Mouse (Mus musculus) mesoderm, embryonic 11.5 days (tissue): ENCODE data around the gene Lefty2.
A peak's percentile ranks its signal among the peaks of the same experiment; 100 is the strongest.
"Not testable (repeated sequence)": the region's sequence is repeated elsewhere in the genome, so short reads cannot be mapped to it uniquely, and the experiment has no call there.

Experiments used
- DNase-seq: peaks from one replicate; pipeline ENCODE4 v3.0.0-alpha.2; 2012; ENCODE audit warnings: low read depth, low spot score

Lefty2 gene

GRCm38 (mm10) chr1:180933659-180934058 lies 40.8 kb downstream of the Lefty2 start:
- no peak for DNase-seq

DNA sequence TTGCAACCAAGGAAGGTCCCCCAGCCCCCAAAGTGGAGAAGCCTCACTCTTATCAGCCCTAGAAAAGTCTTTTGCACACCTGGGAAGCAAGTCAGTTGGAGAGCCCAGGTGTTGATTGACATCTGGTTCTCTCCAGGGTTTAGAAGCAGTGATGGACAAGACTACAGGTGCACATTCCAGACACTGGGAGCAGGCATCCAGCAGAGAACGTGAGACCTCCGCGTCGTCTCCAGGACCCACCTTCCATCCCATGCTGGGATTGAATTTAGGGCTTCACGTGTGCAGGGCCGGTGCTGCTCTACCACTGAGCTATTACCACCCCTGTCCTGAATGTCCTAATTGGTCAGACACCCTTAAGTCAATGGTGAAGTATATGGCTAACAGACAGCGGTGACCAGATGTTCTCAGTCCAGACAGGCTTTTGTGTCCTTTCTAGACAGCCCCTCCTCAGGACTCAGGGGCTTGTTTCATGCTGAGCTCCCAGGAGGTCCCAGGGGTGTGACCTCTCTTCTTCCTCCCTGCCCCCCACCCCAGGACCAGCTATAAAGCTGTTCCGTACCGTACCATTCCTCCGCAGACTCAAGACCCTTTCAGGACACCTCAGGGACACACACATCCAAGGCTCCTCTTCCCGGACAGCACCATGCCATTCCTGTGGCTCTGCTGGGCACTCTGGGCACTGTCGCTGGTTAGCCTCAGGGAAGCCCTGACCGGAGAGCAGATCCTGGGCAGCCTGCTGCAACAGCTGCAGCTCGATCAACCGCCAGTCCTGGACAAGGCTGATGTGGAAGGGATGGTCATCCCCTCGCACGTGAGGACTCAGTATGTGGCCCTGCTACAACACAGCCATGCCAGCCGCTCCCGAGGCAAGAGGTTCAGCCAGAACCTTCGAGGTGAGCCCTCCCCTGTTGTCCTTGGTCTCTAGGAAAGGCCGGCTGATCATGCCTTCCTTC lies 41.8 kb downstream of the Lefty2 start, which contains the start of gene Lefty1:
Gene Lefty1 (plus strand): TSS at position 556 of the 953 bp plus-strand sequence.
- DNase-seq, result no peak

DNA sequence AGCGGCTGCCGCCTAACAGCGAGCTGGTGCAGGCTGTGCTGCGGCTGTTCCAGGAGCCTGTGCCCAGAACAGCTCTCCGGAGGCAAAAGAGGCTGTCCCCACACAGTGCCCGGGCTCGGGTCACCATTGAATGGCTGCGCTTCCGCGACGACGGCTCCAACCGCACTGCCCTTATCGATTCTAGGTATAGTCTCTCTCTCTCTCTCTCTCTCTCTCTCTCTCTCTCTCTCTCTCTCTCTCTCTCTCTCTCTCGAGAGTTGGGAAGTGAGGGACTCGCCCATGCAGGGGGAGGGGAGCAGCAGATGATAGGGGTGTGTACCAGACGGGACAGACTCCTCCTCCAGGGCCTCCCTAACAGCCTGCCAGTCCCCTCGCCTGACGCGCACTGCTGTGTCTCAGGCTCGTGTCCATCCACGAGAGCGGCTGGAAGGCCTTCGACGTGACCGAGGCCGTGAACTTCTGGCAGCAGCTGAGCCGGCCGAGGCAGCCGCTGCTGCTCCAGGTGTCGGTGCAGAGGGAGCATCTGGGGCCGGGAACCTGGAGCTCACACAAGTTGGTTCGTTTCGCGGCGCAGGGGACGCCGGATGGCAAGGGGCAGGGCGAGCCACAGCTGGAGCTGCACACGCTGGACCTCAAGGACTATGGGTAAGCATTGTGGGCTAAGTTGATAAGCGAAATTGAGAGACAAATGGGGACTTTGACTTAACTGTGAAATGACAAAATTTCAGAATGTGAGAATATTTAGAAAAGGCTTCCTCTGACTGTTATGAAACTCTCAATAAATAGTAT lies 43.9 kb downstream of the Lefty2 start:
- DNase-seq, result not testable (repeated sequence)

GRCm38 (mm10) chr1:180937631-180938030 lies 44.7 kb downstream of the Lefty2 start:
- DNase-seq, result not testable (repeated sequence)

DNA sequence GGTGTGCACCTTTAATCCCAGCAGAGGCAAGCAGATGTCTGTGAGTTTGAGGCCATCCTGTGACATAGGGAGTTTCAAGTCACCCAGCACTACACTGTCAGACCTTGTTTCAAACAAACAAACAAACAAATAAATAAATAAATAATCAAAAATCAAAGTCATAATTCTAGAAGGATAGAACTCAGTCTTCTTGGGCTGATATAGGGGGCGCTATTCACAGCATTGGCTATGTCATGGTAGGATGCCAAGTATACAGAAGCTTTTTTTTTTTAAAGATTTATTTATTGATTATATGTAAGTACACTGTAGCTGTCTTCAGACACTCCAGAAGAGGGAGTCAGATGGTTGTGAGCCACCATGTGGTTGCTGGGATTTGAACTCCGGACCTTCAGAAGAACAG lies 45.9 kb downstream of the Lefty2 start:
- not testable (repeated sequence) for DNase-seq

DNA sequence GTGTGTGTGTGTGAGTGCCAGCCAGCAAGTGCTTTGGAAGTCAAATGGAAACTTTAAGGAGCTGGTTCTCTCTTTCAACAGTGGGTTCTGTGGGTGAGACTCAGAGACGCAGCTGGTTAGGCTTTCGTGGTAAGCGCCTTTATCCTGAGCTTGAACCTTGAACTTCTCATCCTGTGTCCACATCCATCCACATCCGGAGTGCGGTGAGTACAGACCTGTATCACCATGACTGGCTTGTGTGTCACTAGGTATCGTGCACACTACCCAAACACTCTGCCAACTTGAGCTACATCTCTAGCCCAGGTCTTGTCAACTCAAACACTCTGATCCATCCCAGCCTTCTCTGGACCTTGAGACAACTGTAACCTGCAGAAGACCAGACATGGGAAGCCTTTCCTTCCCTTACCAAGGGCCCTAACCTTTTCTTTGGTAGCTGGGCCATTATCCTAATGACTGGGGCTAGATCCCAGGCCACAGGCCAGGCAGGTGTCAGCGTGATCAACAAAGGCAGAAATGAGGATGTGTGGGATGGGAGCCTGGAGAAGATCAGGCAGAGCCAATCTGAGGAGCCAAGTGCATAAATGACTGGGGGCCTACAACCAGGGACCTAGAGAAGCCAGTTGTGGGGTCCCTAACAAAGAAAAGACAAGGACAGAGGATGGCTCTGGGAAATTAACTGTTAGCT lies 48.0 kb downstream of the Lefty2 start:
- no peak for DNase-seq

- no peak for DNase-seq
Measured at GRCm38 (mm10) chr1:180941726-180942125, 48.8 kb downstream of the Lefty2 start.

DNA sequence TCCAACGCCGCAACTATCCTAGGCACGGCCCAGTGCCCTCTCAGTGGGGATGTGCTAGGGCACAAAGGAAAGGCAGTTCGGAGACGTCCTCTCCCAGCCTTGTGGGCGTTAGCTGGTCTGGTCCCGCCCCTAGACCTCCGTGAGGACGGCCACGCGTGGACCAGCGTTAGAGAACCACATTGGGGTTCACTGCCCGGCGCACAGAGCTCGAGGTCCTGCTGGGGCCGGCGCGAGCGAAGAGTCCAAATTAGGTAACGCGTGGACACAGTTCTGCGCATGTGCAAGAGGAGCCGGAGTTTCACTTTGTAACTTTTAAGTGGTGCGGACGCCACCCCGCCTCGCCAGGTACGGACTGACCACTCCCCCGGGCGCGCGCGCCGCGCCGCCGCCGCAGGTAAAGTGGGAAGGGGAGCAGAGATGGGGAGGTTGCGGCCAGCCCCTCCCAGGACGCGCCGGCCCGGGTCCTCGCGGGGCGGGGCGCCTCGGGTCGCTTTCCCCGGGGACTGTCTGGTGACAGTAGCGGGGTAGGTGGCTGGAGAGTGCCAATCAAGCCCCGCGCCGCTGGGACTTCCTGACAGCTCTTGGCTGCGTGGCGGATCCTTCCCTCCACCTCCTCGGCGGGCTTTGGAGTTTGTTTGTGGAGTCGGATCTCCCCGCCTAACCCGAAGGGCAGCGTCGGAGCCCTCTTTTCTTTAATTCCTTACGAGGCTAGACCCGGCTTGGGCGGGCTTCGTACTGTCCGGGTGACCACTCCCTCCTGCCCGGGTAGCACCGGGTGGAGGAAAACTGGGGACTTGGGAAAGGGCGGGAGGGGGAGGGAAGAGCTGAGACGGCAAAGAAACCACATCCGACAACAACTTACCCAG lies 49.5 kb downstream of the Lefty2 start, which contains the start of gene Tmem63a:
Gene Tmem63a (plus strand): TSS at position 179 of the 866 bp plus-strand sequence.
- peak; percentile 72 for DNase-seq

- DNase-seq, result no peak
Measured at GRCm38 (mm10) chr1:180943032-180943644, 50.2 kb downstream of the Lefty2 start.

DNA sequence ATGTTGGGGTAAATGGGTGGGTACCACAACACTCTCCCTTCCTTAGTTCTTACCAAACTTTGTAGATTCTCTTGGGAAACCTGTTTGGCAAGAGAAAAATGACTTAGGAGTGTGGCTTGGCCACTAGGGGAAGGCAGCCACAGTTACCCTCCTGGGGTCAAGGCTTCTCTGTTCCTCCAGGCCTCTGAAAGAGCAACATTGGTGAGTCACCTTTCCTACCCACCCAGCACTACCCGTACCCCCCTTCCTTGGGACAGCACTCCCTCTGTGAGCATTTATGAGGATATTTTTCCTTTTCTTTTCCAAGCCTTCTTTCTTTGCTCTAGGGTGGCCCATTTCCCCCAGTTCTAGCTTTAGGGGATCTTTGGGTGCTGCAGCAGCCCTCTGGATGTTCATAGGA lies 51.0 kb downstream of the Lefty2 start:
- no peak for DNase-seq

DNA sequence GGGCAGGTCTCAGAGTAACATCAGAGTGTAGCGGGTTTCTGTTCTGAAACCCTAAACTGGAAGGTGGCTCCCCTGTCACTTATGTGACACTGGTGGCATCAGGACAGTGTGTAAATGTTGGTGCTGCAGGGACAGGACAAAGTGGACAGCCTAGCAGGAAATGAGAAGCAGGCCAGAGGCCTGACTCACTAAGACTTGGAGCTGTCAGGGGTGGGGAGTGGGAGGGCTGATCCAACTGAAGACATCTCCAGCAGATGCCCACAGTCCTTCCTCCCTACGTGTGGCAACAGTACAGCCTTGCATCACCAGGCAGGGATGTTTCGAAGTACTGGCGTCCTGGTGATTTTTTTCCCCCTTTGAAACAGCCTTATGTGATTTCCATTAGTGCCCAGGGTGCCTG lies 51.6 kb downstream of the Lefty2 start:
- no peak for DNase-seq

- peak; percentile 66 for DNase-seq
Measured at GRCm38 (mm10) chr1:180945001-180945980, 52.4 kb downstream of the Lefty2 start.

DNA sequence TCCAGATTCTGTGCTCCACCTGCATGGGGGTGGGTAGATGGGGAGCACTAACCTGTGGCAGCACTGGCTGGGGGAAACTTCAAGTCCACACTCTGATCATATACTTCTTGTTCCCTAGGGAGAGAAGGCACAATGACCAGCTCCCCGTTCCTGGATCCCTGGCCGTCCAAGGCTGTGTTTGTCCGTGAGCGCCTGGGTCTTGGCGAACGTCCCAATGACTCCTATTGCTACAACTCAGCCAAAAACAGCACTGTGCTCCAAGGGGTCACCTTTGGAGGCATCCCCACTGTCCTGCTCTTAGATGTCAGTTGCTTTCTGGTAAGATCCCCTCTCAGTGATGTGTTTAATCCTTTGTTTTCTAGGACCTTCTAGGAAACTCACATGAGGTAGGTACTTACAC lies 53.5 kb downstream of the Lefty2 start:
- DNase-seq, result no peak
